Mouse (Mus musculus) thymus, postnatal 0 days (tissue): ENCODE data around the gene Pxmp2. TPM values are rescaled to one million over a fixed set of nuclear protein-coding genes. Genes with fewer than 3 reads are reported as not detected.

Experiments used
- DNase-seq: peaks from one replicate; pipeline ENCODE4 v3.0.0-alpha.2; 2015; ENCODE audit warnings: low spot score
- polyA plus RNA-seq: library from polyadenylated mRNA; unstranded; fragments of >200 nt; fragmentation: Nextera tagmentation; extraction: Ambion mirVana; gene quantifications from 2 replicates; pipeline ENCODE4 v1.2.1, GENCODE M21; 2015

The Pxmp2 gene
- polyA plus RNA-seq, 1 experiment from 2014 or later, result 9.1 TPM

- DNase-seq, result peak; percentile 91
Observed at GRCm38 (mm10) chr5:110230780-110231461, 55.1 kb downstream of the Pxmp2 start, which contains the start of gene Ankle2. Gene Ankle2 (plus strand): TSS chr5:110231004.

GRCm38 (mm10) chr5:110230401-110230779 lies 55.6 kb downstream of the Pxmp2 start:
- no peak for DNase-seq

- DNase-seq, result no peak
Observed at GRCm38 (mm10) chr5:110227336-110227883, 58.6 kb downstream of the Pxmp2 start.

- no peak for DNase-seq
Observed at GRCm38 (mm10) chr5:110225056-110225455, 60.9 kb downstream of the Pxmp2 start.

Other genes starting within 250 kb of the Pxmp2 start
- gene Gm17655, start 213.7 kb downstream of the Pxmp2 start, polyA plus RNA-seq, result 4.6 and 5.2 TPM in 2 replicates
- gene Gm35315, start 191.8 kb downstream of the Pxmp2 start, polyA plus RNA-seq, result 2.3 and 2.8 TPM in 2 replicates
- gene Plcxd1, start 186.2 kb downstream of the Pxmp2 start, polyA plus RNA-seq, result 3.3 and 3.5 TPM in 2 replicates
- gene Gtpbp6, start 178.0 kb downstream of the Pxmp2 start, polyA plus RNA-seq, result 32.0 and 36.8 TPM in 2 replicates
- gene Zfp605, start 176.1 kb downstream of the Pxmp2 start, polyA plus RNA-seq, result 4.9 and 5.8 TPM in 2 replicates
- 75.1 and 82.2 TPM in 2 replicates for gene Chfr, start 150.3 kb downstream of the Pxmp2 start, polyA plus RNA-seq
- 12.1 and 12.3 TPM in 2 replicates for gene Golga3, start 109.5 kb downstream of the Pxmp2 start, polyA plus RNA-seq
- gene Ankle2, start 55.2 kb downstream of the Pxmp2 start, polyA plus RNA-seq, result 22.9 and 26.4 TPM in 2 replicates
- gene Pgam5, start 16.3 kb downstream of the Pxmp2 start, polyA plus RNA-seq, result 64.7 and 67.4 TPM in 2 replicates
- gene Pole, start 120 bp upstream of the Pxmp2 start, polyA plus RNA-seq, result 20.0 and 21.0 TPM in 2 replicates
- gene P2rx2, start 57.0 kb upstream of the Pxmp2 start, polyA plus RNA-seq, result 0.12 and 0.41 TPM in 2 replicates
- 1.2 and 1.3 TPM in 2 replicates for gene Lrcol1, start 58.5 kb upstream of the Pxmp2 start, polyA plus RNA-seq
- 8.5 and 10.4 TPM in 2 replicates for gene Fbrsl1, start 162.3 kb upstream of the Pxmp2 start, polyA plus RNA-seq